Mouse (Mus musculus) MEL (cell line): Measurements from ENCODE around the gene Ndufs8. TPM values are rescaled to one million over a fixed set of nuclear protein-coding genes. Genes with fewer than 3 reads are reported as not detected.

Experiments
- DNase-seq: peaks from one replicate; pipeline ENCODE4 v3.0.0; 2011; ENCODE audit warnings: low read depth, low spot score
- H3K27ac ChIP-seq: 2 replicates; pipeline ENCODE4 v1.5.1; 2012; ENCODE audit warnings: low read depth, mild to moderate bottlenecking, control low read depth, low read length, moderate library complexity; ENCODE audit not compliant: control insufficient read depth
- H3K27me3 ChIP-seq, 2 experiments: fragments of 150-350 bp in 1 of 2; sonication (generic) in 1 of 2; 2 replicates each; pipeline ENCODE4 v1.6.1; 2012; ENCODE audit warnings: low read length in 2 of 2, mild to moderate bottlenecking in 2 of 2, improper control_type of control experiment in 1 of 2, moderate library complexity in 1 of 2; ENCODE audit not compliant: insufficient read depth in 2 of 2, control insufficient read depth in 1 of 2
- H3K36me3 ChIP-seq, 2 experiments: 2 replicates each; pipeline ENCODE4 v1.6.1; 2012 to 2014; ENCODE audit warnings: low read length in 2 of 2, improper control_type of control experiment in 1 of 2, inconsistent platforms in 1 of 2, mild to moderate bottlenecking in 1 of 2; ENCODE audit not compliant: insufficient read depth in 2 of 2, control insufficient read depth in 1 of 2
- H3K4me1 ChIP-seq, 2 experiments: fragments of 150-350 bp in 1 of 2; sonication (generic) in 1 of 2; 2 replicates each; pipeline ENCODE4 v1.6.1; 2012; ENCODE audit warnings: low read length in 2 of 2, improper control_type of control experiment in 1 of 2, mild to moderate bottlenecking in 1 of 2; ENCODE audit not compliant: insufficient read depth in 2 of 2, control insufficient read depth in 1 of 2
- H3K4me3 ChIP-seq, 2 experiments: fragments of 150-350 bp in 1 of 2; sonication (generic) in 1 of 2; 2 replicates each; pipeline ENCODE4 v1.5.1; 2012; ENCODE audit warnings: low read depth in 2 of 2, low read length in 2 of 2, mild to moderate bottlenecking in 2 of 2, moderate library complexity in 2 of 2, control low read depth in 1 of 2, improper control_type of control experiment in 1 of 2; ENCODE audit not compliant: control insufficient read depth in 1 of 2, insufficient read depth in 1 of 2
- H3K79me2 ChIP-seq: 2 replicates; pipeline ENCODE4 v1.6.1; 2012; ENCODE audit warnings: mild to moderate bottlenecking, low read length, moderate library complexity; ENCODE audit not compliant: control insufficient read depth, poor library complexity, insufficient read depth
- H3K9ac ChIP-seq: 2 replicates; pipeline ENCODE4 v1.6.1; 2012; ENCODE audit warnings: low read depth, mild to moderate bottlenecking, control low read depth, low read length, moderate library complexity; ENCODE audit not compliant: control insufficient read depth, poor library complexity, severe bottlenecking
- H3K9me3 ChIP-seq: fragments of 150-350 bp; sonication (generic); replicated peaks from 2 replicates; pipeline ENCODE4 v1.6.1; 2012; ENCODE audit warnings: mild to moderate bottlenecking, low read length, improper control_type of control experiment, moderate library complexity; ENCODE audit not compliant: insufficient read depth
- CHD2 ChIP-seq: IDR thresholded peaks from 2 replicates; pipeline ENCODE4 v1.6.1; 2011; ENCODE audit warnings: low read length, improper control_type of control experiment
- E2F4 ChIP-seq: IDR thresholded peaks from 2 replicates; pipeline ENCODE4 v1.6.1; 2011; ENCODE audit warnings: low read depth, low read length, improper control_type of control experiment, borderline replicate concordance
- EP300 ChIP-seq, 2 experiments: IDR thresholded peaks; 2 replicates each; pipeline ENCODE4 v1.6.1; 2011; ENCODE audit warnings: improper control_type of control experiment in 2 of 2, low read length in 2 of 2, low read depth in 1 of 2, mild to moderate bottlenecking in 1 of 2
- ETS1 ChIP-seq: IDR thresholded peaks from 2 replicates; pipeline ENCODE4 v1.6.1; 2012; ENCODE audit warnings: low read depth, mild to moderate bottlenecking, inconsistent platforms, low read length, improper control_type of control experiment, moderate library complexity
- GATA1 ChIP-seq: IDR thresholded peaks from 2 replicates; pipeline ENCODE4 v1.6.1; 2011; ENCODE audit warnings: low read depth, low read length, improper control_type of control experiment
- HCFC1 ChIP-seq: IDR thresholded peaks from 2 replicates; pipeline ENCODE4 v1.6.1; 2012; ENCODE audit warnings: low read depth, mild to moderate bottlenecking, inconsistent platforms, low read length, improper control_type of control experiment, moderate library complexity
- KAT2A ChIP-seq: conservative IDR thresholded peaks from 2 replicates; pipeline ENCODE4 v1.6.1; 2012; ENCODE audit warnings: low read depth, low read length, improper control_type of control experiment, inconsistent platforms
- MAFK ChIP-seq: IDR thresholded peaks from 2 replicates; pipeline ENCODE4 v1.6.1; 2011; ENCODE audit warnings: low read depth, mild to moderate bottlenecking, low read length, improper control_type of control experiment, borderline replicate concordance
- MAX ChIP-seq: IDR thresholded peaks from 2 replicates; pipeline ENCODE4 v1.6.1; 2011; ENCODE audit warnings: low read length, improper control_type of control experiment
- MAZ ChIP-seq: IDR thresholded peaks from 2 replicates; pipeline ENCODE4 v1.6.1; 2012; ENCODE audit warnings: low read depth, mild to moderate bottlenecking, inconsistent platforms, low read length, improper control_type of control experiment
- MYC ChIP-seq: IDR thresholded peaks from 2 replicates; pipeline ENCODE4 v1.6.1; 2011; ENCODE audit warnings: low read depth, mild to moderate bottlenecking, low read length, improper control_type of control experiment, moderate library complexity
- POLR2AphosphoS2 ChIP-seq: IDR thresholded peaks from 2 replicates; pipeline ENCODE4 v1.6.1; 2011; ENCODE audit warnings: low read length, improper control_type of control experiment
- RAD21 ChIP-seq: IDR thresholded peaks from 2 replicates; pipeline ENCODE4 v1.6.1; 2011; ENCODE audit warnings: mild to moderate bottlenecking, low read depth, low read length, improper control_type of control experiment
- SIN3A ChIP-seq: IDR thresholded peaks from 2 replicates; pipeline ENCODE4 v1.6.1; 2012; ENCODE audit warnings: low read length, improper control_type of control experiment, inconsistent platforms
- SMC3 ChIP-seq: IDR thresholded peaks from 2 replicates; pipeline ENCODE4 v1.6.1; 2011; ENCODE audit warnings: low read depth, low read length, improper control_type of control experiment
- UBTF ChIP-seq: IDR thresholded peaks from 2 replicates; pipeline ENCODE4 v1.6.1; 2012; ENCODE audit warnings: low read depth, mild to moderate bottlenecking, inconsistent platforms, low read length, improper control_type of control experiment, moderate library complexity, borderline replicate concordance; ENCODE audit not compliant: insufficient read depth
- ZMIZ1 ChIP-seq: IDR thresholded peaks from 2 replicates; pipeline ENCODE4 v1.6.1; 2012; ENCODE audit warnings: low read depth, mild to moderate bottlenecking, inconsistent platforms, low read length, improper control_type of control experiment, moderate library complexity
- ZNF384 ChIP-seq: IDR thresholded peaks from 2 replicates; pipeline ENCODE4 v1.6.1; 2012; ENCODE audit warnings: low read depth, mild to moderate bottlenecking, inconsistent platforms, low read length, improper control_type of control experiment
- polyA plus RNA-seq, 2 experiments: library from polyadenylated mRNA; stranded (reverse) in 1 of 2; unstranded in 1 of 2; fragments of >175 nt in 1 of 2; fragments of >200 nt in 1 of 2; gene quantifications; 2 replicates each; pipeline versions ENCODE4 v1.2.1 to v1.2.4; 2012; ENCODE audit warnings: low replicate concordance in 2 of 2, low read depth in 1 of 2; ENCODE audit not compliant: insufficient read length in 2 of 2, insufficient read depth in 1 of 2, missing spikeins in 1 of 2
- total RNA-seq: library from RNA; depleted of rRNA; stranded (reverse); fragments of 300-350 nt; gene quantifications from 2 replicates; pipeline ENCODE4 v1.2.3, GENCODE M21; 2012

Ndufs8 gene
- total and polyA plus RNA-seq, 3 experiments, result 205 to 243 TPM; not detected in 1

DNA sequence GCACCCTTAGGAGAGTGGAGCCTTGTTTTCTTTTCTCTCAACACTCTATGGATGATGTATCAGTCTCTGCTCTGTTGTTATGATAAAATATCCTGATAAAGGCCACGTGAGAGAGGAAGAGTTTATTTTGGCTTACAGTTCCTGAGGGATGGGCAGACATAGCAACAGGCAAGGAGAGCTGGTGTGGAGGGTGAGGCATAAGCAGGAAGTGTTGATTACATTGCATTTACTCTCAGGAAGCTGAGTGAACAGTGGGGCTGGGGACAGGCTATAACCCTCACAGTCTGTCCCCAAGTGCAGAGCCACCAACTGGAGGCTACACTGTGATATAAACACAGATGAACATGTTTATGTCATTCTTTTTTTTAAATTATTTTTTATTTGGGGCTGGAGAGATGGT lies 39.5 kb upstream of the Ndufs8 start:
- H3K9ac ChIP-seq, result no peak overlapping the region
- H3K4me1 ChIP-seq, result peaks cover 9% of the 10 kb centered on the region in 2 experiments; a peak in 3 of 4 replicates
- no peaks in the 10 kb centered on the region for H3K9me3 ChIP-seq
- 0 out of 4 replicates have a peak, but pooled peaks cover 0 to 6% of the 10 kb centered on the region in 2 experiments for H3K36me3 ChIP-seq
- DNase-seq, result no peak
- no peak overlapping the region for H3K27ac ChIP-seq
- no peaks in the 10 kb centered on the region for H3K27me3 ChIP-seq
- TF ChIP-seq E2F4 (no peak), SIN3A (no peak), SMC3 (no peak), ZMIZ1 (no peak), MAFK (no peak), MAX (no peak), MYC (no peak), RAD21 (no peak), ETS1 (no peak)
- H3K4me3 ChIP-seq, result no peak overlapping the region
- no peaks in the 10 kb centered on the region for H3K79me2 ChIP-seq

DNA sequence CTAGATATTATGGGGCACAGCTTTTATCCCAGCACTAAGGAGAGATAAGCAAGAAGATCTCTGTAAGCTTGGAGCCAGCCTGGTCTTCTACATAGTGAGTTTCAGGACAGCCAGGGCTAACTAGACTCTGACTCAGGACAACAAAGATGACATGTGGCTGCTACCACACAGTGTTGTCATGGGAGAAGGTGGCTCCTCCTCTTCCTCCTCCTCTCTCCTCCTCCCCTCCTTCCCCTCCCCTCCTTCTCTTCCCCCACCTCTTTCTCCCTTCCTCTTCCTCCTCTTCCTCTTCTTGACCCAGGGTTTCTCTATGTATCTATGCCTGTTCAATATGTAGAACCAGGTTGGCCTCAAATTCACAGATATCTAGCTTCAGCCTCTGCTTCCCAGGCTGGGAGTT lies 38.9 kb upstream of the Ndufs8 start:
- no peak overlapping the region for H3K9ac ChIP-seq
- H3K4me1 ChIP-seq, result peaks cover 9% of the 10 kb centered on the region in 2 experiments; a peak in 3 of 4 replicates
- TF ChIP-seq MYC (0 out of 2 replicates have a peak, but pooled peaks have one; percentile 33), POLR2AphosphoS2 (no peak), EP300 (IDR thresholded peaks at IDR 0.05; ENCODE audit: low read depth in 1 of 2, low read length in 2 of 2) (no peak), MAFK (no peak), GATA1 (0 out of 2 replicates have a peak, but pooled peaks have one; percentile 20), UBTF (no peak), HCFC1 (0 out of 2 replicates have a peak, but pooled peaks have one; percentile 2), MAZ (no peak), KAT2A (no peak), CHD2 (no peak), ZNF384 (no peak)
- H3K4me3 ChIP-seq, result no peak overlapping the region
- peak; percentile 50 for DNase-seq
- no peaks in the 10 kb centered on the region for H3K9me3 ChIP-seq
- no peaks in the 10 kb centered on the region for H3K79me2 ChIP-seq
- no peaks in the 10 kb centered on the region for H3K27me3 ChIP-seq
- 0 out of 4 replicates have a peak, but pooled peaks cover 0 to 6% of the 10 kb centered on the region in 2 experiments for H3K36me3 ChIP-seq
- no peak overlapping the region for H3K27ac ChIP-seq
